Mouse (Mus musculus): ENCODE measurements at regions not wholly inside any gene's neighbourhood (a gene's known extent, or its start where the extent isn't known, plus 50 kb on each side); places are given as distances from the start of the nearest gene placed in this dataset.

DNA sequence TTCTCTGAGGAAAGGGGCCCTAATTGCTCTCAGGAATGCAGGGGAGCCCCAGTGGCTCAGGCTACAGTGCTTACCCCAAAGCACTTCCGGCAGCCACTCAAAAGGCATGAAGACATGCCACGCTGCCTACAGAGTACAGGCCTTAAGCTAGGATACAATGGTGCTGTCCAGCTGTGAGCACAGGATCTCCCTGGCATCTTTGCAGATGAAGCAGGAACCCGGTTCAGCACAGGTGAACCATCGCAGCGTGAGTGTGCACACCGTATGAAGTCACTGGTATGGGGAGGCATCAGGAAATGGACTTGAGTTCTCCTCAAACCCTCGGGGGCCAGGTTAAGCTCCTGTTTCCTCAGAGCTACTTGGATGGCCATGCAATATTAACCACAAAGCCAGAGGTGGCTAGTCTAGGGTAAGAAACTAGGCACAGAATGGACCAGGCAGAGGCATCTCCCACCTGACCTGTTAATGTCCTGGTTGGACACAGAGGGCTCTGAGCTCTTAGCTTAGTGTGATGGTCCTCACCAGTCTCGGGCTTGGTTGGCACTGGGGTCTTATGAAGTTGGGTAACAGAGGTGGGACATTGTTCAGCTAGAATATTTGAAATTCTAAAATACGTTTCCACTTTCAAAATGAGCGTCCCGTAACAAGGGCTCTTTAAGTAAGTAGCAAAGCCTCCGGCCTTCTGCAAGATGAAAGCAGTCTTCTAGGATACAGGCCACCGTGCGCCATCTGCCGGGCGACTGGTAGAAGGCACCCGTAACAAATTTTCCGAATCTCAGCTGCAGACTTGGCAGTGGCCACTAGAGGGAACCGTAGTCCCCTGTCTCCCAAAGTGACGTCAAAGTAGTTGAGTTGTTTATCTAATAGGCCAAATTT, 77.7 kb upstream of the Gm14444 start:
- no peak overlapping the region for H3K4me3 ChIP-seq (replicated peaks; ENCODE audit: control insufficient read depth, low read depth, low read length)
- 27% methylated on average over 20 of the region's 20 CpGs for WGBS
- H3K4me1 ChIP-seq (ENCODE audit: control insufficient read depth, insufficient read depth, low read length), result no peaks in the 10 kb centered on the region
- H3K27ac ChIP-seq (ENCODE audit: control insufficient read depth, insufficient read depth, low read depth, low read length, poor library complexity), result no peak overlapping the region
- TF ChIP-seq POLR2A (IDR thresholded peaks at IDR 0.05; ENCODE audit: borderline replicate concordance, control insufficient read depth, low read depth, low read length), result no peak
- peak; percentile 88 for TF ChIP-seq CTCF (IDR thresholded peaks at IDR 0.05; ENCODE audit: control insufficient read depth, insufficient read depth, low read length)

DNA sequence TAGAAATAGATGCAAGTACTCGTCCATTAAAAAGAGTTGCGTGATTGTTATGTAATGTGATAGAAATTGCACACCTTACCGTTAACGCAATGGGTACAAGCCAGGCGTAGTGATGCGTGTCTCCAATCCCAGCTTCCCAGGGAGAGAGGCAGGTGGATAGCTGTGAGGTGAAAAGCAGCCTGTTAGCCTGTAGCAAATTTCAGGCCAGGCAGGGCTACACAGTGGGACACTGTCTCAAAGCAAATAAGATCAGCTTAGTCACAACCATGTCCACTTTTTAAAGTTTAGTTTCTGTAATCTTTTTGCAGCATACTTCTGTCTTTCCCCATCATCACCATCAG, 77.1 kb upstream of the Gm14444 start:
- no peaks in the 10 kb centered on the region for H3K4me1 ChIP-seq (ENCODE audit: control insufficient read depth, insufficient read depth, low read length)
- 37% methylated on average over 6 of the region's 6 CpGs for WGBS
- H3K27ac ChIP-seq (ENCODE audit: control insufficient read depth, insufficient read depth, low read depth, low read length, poor library complexity), result no peak overlapping the region
- no peak for TF ChIP-seq CTCF (IDR thresholded peaks at IDR 0.05; ENCODE audit: control insufficient read depth, insufficient read depth, low read length)
- TF ChIP-seq POLR2A (IDR thresholded peaks at IDR 0.05; ENCODE audit: borderline replicate concordance, control insufficient read depth, low read depth, low read length), result no peak
- H3K4me3 ChIP-seq (replicated peaks; ENCODE audit: control insufficient read depth, low read depth, low read length), result no peak overlapping the region

DNA sequence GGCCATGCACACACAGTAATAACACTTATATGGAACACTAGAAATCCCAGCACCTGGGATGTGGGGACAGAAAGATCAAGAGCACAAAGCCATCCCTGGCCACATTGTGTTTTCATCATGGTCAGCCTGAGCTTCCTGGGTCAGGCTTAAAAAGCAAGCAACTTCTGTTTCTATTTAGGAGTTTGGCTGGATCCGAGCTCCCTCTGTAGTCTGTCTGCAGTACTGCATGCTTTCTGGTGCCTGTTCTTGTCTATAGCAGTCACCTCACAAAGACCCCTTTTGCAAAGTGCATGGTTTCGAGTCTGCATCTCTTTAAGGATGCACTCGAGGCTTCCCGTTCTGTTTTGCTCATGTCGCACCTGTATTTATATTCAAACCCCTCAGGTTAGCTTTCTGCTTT, 73.4 kb upstream of the Gm14444 start:
- 54% methylated on average over 5 of the region's 5 CpGs for WGBS
- no peak for TF ChIP-seq CTCF (IDR thresholded peaks at IDR 0.05; ENCODE audit: control insufficient read depth, insufficient read depth, low read length)
- TF ChIP-seq POLR2A (IDR thresholded peaks at IDR 0.05; ENCODE audit: borderline replicate concordance, control insufficient read depth, low read depth, low read length), result no peak
- H3K4me1 ChIP-seq (ENCODE audit: control insufficient read depth, insufficient read depth, low read length), result no peaks in the 10 kb centered on the region

DNA sequence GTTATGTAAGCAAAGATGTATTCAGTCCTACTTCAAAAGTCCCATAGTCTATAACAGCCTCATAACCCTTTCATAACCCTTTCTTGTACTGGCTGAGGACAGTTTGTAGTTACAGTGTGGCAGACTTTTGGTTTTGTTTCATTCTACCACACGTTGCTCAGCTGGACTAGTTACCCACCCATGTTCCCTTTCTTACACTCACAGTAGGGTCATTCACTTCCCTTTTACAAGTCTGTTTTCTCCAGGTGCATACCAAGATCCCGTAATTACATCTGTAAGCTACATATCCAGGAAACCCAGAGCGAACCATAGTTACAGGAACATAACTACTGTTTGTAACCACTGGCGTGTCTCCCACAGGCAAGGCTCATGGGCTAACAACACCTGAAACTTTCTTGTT, 72.1 kb upstream of the Gm14444 start:
- TF ChIP-seq CTCF (IDR thresholded peaks at IDR 0.05; ENCODE audit: control insufficient read depth, insufficient read depth, low read length), result no peak
- TF ChIP-seq POLR2A (IDR thresholded peaks at IDR 0.05; ENCODE audit: borderline replicate concordance, control insufficient read depth, low read depth, low read length), result no peak

More for the DNA sequence above, 73.4 kb upstream of the Gm14444 start:
- Histone ChIP-seq H3K27ac (ENCODE audit: control insufficient read depth, insufficient read depth, low read depth, low read length, poor library complexity) (no peak overlapping the region), H3K4me3 (replicated peaks; ENCODE audit: control insufficient read depth, low read depth, low read length) (no peak overlapping the region)

DNA sequence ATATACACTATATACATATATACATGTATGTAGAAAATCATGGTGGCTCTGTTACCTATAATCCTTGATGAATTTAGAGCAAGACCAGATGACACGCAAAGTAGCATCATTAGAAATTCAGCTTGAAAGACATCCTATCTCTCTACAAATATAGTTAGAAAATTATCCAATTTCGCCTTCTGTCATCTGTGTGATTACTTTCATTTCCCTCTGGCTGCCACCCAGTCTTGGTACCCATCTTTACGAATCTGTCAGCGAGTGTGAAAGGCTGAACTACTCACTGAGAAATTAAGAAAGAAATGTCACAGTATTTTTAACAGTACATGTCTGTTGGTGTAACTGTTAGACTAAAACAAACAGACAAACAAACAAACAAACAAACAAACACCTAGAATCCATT, 67.8 kb upstream of the Gm14444 start:
- WGBS, result 75% methylated on average over 4 of the region's 4 CpGs
- TF ChIP-seq CTCF (IDR thresholded peaks at IDR 0.05; ENCODE audit: control insufficient read depth, insufficient read depth, low read length), result no peak
- no peak for TF ChIP-seq POLR2A (IDR thresholded peaks at IDR 0.05; ENCODE audit: borderline replicate concordance, control insufficient read depth, low read depth, low read length)
- Histone ChIP-seq H3K27ac (ENCODE audit: control insufficient read depth, insufficient read depth, low read depth, low read length, poor library complexity) (no peak overlapping the region), H3K4me1 (ENCODE audit: control insufficient read depth, insufficient read depth, low read length) (no peaks in the 10 kb centered on the region), H3K4me3 (replicated peaks; ENCODE audit: control insufficient read depth, low read depth, low read length) (no peak overlapping the region)

More for the DNA sequence above, 72.1 kb upstream of the Gm14444 start:
- no peak overlapping the region for H3K27ac ChIP-seq (ENCODE audit: control insufficient read depth, insufficient read depth, low read depth, low read length, poor library complexity)
- H3K4me1 ChIP-seq (ENCODE audit: control insufficient read depth, insufficient read depth, low read length), result no peaks in the 10 kb centered on the region
- H3K4me3 ChIP-seq (replicated peaks; ENCODE audit: control insufficient read depth, low read depth, low read length), result no peak overlapping the region
- WGBS, result 16% methylated on average over 4 of the region's 4 CpGs

DNA sequence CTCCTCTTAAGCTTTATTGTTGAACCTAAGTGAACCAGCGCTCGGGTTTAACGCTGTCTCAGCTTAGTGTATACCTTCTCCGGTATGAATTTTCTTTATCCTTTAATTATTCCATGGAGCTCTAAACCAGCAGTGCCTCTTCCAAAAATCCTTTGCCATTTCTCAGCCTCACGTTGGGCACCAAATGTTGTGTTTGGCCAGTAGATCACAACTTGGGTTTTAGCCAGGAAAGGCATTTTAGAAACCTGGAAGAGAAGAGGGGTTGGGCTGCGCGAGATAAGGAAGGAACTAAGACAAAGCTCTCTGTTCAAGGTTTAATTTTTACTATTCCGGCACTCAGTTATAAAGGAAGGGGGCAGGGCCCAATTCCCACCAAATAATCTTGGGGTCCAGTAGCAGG, 61.9 kb upstream of the Gm14444 start:
- TF ChIP-seq CTCF (IDR thresholded peaks at IDR 0.05; ENCODE audit: control insufficient read depth, insufficient read depth, low read length), result no peak
- no peak for TF ChIP-seq POLR2A (IDR thresholded peaks at IDR 0.05; ENCODE audit: borderline replicate concordance, control insufficient read depth, low read depth, low read length)
- WGBS, result 80% methylated on average over 8 of the region's 8 CpGs
- Histone ChIP-seq H3K4me1 (ENCODE audit: control insufficient read depth, insufficient read depth, low read length) (no peaks in the 10 kb centered on the region), H3K4me3 (replicated peaks; ENCODE audit: control insufficient read depth, low read depth, low read length) (no peak overlapping the region), H3K27ac (ENCODE audit: control insufficient read depth, insufficient read depth, low read depth, low read length, poor library complexity) (no peak overlapping the region)

Data from bone marrow, adult 2 months (tissue).